Comparison of ENCODE assay signal across 22 mouse cellular contexts in the genomic region with DNA sequence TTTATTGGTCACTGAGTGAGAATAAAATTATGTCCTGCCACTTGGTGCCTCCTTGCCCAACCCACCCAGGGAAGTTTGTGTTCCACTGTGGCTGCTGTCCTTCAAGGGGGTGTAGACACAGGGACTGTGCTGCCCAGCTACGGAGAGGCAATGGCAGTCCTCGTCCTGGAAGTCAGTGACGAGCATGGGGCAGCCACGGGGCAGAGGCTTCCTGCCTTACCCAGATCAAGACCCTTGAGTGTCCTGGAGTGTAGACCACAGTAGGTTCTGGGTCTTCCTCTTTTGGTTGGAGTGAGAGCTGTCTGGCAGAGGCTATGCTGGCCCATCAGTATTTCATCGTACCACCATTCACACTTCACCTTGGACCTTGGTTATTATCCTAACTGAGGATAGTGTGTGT.
"Had no signal": no experiment of that assay in that cellular context is flagged by ENCODE, and none has a peak within 500 bp of the region (broad histone marks: within the 10 kb centered on the region; RNA-seq: fewer than 3 reads in every experiment).

No protein-coding gene starts in this region.

- H3K36me3 ChIP-seq: heart, embryonic 10.5 days; heart, embryonic 12.5 days; intestine, embryonic 15.5 days; limb, embryonic 10.5 days; limb, embryonic 12.5 days; liver, embryonic 13.5 days had no signal

- H3K27me3 ChIP-seq: heart, embryonic 12.5 days; intestine, embryonic 15.5 days; limb, embryonic 12.5 days; liver, embryonic 13.5 days had no signal

- H3K4me3 ChIP-seq: heart, adult 2 months; heart, embryonic 10.5 days; heart, embryonic 12.5 days; intestine, embryonic 15.5 days; layer of hippocampus, adult 2 months; left cerebral cortex, adult 2 months; limb, embryonic 10.5 days; limb, embryonic 12.5 days; liver, embryonic 13.5 days had no signal

- ATAC-seq: hindbrain, embryonic 16.5 days; inflammation-experienced regulatory T-cells, adult 6 months; intestine, embryonic 15.5 days; intestine, postnatal 0 days had no signal

- H3K9me3 ChIP-seq: heart, embryonic 10.5 days; heart, embryonic 12.5 days; intestine, embryonic 15.5 days; limb, embryonic 10.5 days; limb, embryonic 12.5 days; liver, embryonic 13.5 days had no signal

- H3K4me1 ChIP-seq: intestine, embryonic 15.5 days; liver, embryonic 13.5 days had no signal

- DNase-seq: gastrocnemius, postnatal 14 days; gastrocnemius, postnatal 36 days; heart, adult 2 months; heart, postnatal 10 days; heart, postnatal 4 days; kidney, adult 18-20 months; kidney, adult 8-10 months; kidney, postnatal 10 days; kidney, postnatal 25 days; kidney, postnatal 4 days; liver; liver, embryonic 13.5 days had no signal
